Comparison of ENCODE assay signal across 9 mouse cellular contexts in genomic region chr16:31754172-31755025, GRCm38 (mm10).
A peak's percentile ranks its signal among the peaks of the same experiment; 100 is the strongest.
DNase-seq lines count a peak whose midpoint lies in the region; ATAC-seq and TF ChIP-seq lines count a peak whose summit lies in the region.
"Had no signal": no experiment of that assay in that cellular context is flagged by ENCODE, and none has a peak within 500 bp of the region (broad histone marks: within the 10 kb centered on the region; RNA-seq: fewer than 3 reads in every experiment).

No protein-coding gene starts in this region.

- no peaks in the 10 kb centered on the region for H3K4me1 ChIP-seq in forebrain, embryonic 11.5 days (replicated peaks; ENCODE audit: control insufficient read depth, insufficient read depth, low read length)
- no peaks in the 10 kb centered on the region for H3K4me1 ChIP-seq in thymus, adult 2 months (replicated peaks; ENCODE audit: control insufficient read depth, insufficient read depth, low read length)
- 0 out of 2 replicates have a peak, but pooled peaks cover 2% of the 10 kb centered on the region for H3K4me1 ChIP-seq in heart, embryonic 10.5 days
- H3K4me1 ChIP-seq: embryonic facial prominence, embryonic 13.5 days had no signal

- no peak overlapping the region for H3K4me2 ChIP-seq in forebrain, embryonic 11.5 days (ENCODE audit: low read depth, low read length, severe bottlenecking)
- H3K4me2 ChIP-seq: embryonic facial prominence, embryonic 13.5 days had no signal

- no peak for TF ChIP-seq POLR2A in thymus, adult 2 months (IDR thresholded peaks at IDR 0.05; ENCODE audit: control insufficient read depth, extremely low read depth, insufficient read depth, low read length, poor library complexity)

- H3K4me3 ChIP-seq in gastrocnemius, adult 2 months, result peak overlapping the region; percentile 28; the same call in 1 of the 2 replicates
- H3K4me3 ChIP-seq in forebrain, embryonic 11.5 days (ENCODE audit: low read depth, low read length), result no peak overlapping the region
- H3K4me3 ChIP-seq in thymus, adult 2 months (ENCODE audit: control insufficient read depth, insufficient read depth, low read length), result no peak overlapping the region
- H3K4me3 ChIP-seq in heart, embryonic 10.5 days, result no peak overlapping the region
- H3K4me3 ChIP-seq: embryonic facial prominence, embryonic 13.5 days had no signal

- ATAC-seq in forebrain, embryonic 11.5 days (replicated peaks; ENCODE audit: low FRiP score), result no peak

- H3K9me3 ChIP-seq in forebrain, embryonic 11.5 days (ENCODE audit: control insufficient read depth, low read length), result no peaks in the 10 kb centered on the region
- H3K9me3 ChIP-seq in heart, embryonic 10.5 days, result no peaks in the 10 kb centered on the region
- H3K9me3 ChIP-seq: embryonic facial prominence, embryonic 13.5 days had no signal

- TF ChIP-seq CTCF in gastrocnemius, adult 2 months (IDR thresholded peaks at IDR 0.05), result no peak
- TF ChIP-seq CTCF in thymus, adult 2 months (IDR thresholded peaks at IDR 0.05; ENCODE audit: borderline replicate concordance, control insufficient read depth, extremely low read depth, insufficient read depth, low read length, poor library complexity), result no peak

- no peaks in the 10 kb centered on the region for H3K27me3 ChIP-seq in forebrain, embryonic 11.5 days (ENCODE audit: control insufficient read depth, insufficient read depth, low read length)
- no peaks in the 10 kb centered on the region for H3K27me3 ChIP-seq in thymus, adult 2 months (ENCODE audit: control insufficient read depth, insufficient read depth, low read length)
- H3K27me3 ChIP-seq in heart, embryonic 10.5 days (ENCODE audit: insufficient read depth, poor library complexity, severe bottlenecking), result no peaks in the 10 kb centered on the region
- H3K27me3 ChIP-seq: embryonic facial prominence, embryonic 13.5 days had no signal

- peak overlapping the region; percentile 68 for H3K27ac ChIP-seq in gastrocnemius, adult 2 months
- 0 out of 2 replicates have a peak overlapping the region, but pooled peaks have one; percentile 15 for H3K27ac ChIP-seq in forebrain, embryonic 11.5 days (ENCODE audit: low read depth, low read length)
- H3K27ac ChIP-seq in thymus, adult 2 months (ENCODE audit: control insufficient read depth, insufficient read depth, low read length), result no peak overlapping the region
- H3K27ac ChIP-seq in heart, embryonic 10.5 days, result no peak overlapping the region
- H3K27ac ChIP-seq: embryonic facial prominence, embryonic 13.5 days had no signal

- intact Hi-C loops in gastrocnemius, adult 2 months (cut with DNase I), result no loop called here
- intact Hi-C loops in gastrocnemius, postnatal 14 days (cut with DNase I; ENCODE audit: low total_unique reads), result no loop called here
- intact Hi-C loops in gastrocnemius, postnatal 36 days (cut with DNase I), result loop anchor here (5.0 to 10.0 kb wide), 2 partner anchors 70 to 163 kb away; no protein-coding TSS in a partner anchor

- no peaks in the 10 kb centered on the region for H3K36me3 ChIP-seq in forebrain, embryonic 11.5 days (ENCODE audit: control insufficient read depth, insufficient read depth, low read length)
- H3K36me3 ChIP-seq in thymus, adult 2 months (ENCODE audit: control insufficient read depth, insufficient read depth, low read length), result no peaks in the 10 kb centered on the region
- H3K36me3 ChIP-seq in heart, embryonic 10.5 days, result 0 out of 2 replicates have a peak, but pooled peaks cover 2% of the 10 kb centered on the region
- H3K36me3 ChIP-seq: embryonic facial prominence, embryonic 13.5 days had no signal

- WGBS in forebrain, embryonic 11.5 days, result 77% methylated on average over 19 of the region's 19 CpGs
- 55% methylated on average over 19 of the region's 19 CpGs for WGBS in thymus, adult 2 months
- 76% methylated on average over 19 of the region's 19 CpGs for WGBS in heart, embryonic 10.5 days

- peak; percentile 43 for DNase-seq in gastrocnemius, adult 2 months
- no peak for DNase-seq in gastrocnemius, postnatal 14 days
- no peak for DNase-seq in forebrain, embryonic 11.5 days (ENCODE audit: low spot score)
- DNase-seq in layer of hippocampus, postnatal 36 days, result peak; percentile 50 to 71
- DNase-seq in right cerebral cortex, adult 2 months (ENCODE audit: low spot score in 2 of 2), result peak; percentile 60 to 71
- DNase-seq in thymus, adult 2 months, result no peak
- no peak for DNase-seq in heart, embryonic 10.5 days (ENCODE audit: low spot score)
- no peak for DNase-seq in gastrocnemius, postnatal 36 days

- H3K9ac ChIP-seq in forebrain, embryonic 11.5 days (ENCODE audit: low read length), result no peak overlapping the region
- H3K9ac ChIP-seq: embryonic facial prominence, embryonic 13.5 days had no signal

Comparison
In these comparisons a context has a peak if more than half of its experiments do, and no peak if none do; other contexts are left out.
1. DNase-seq: peak in gastrocnemius, adult 2 months (single experiment), layer of hippocampus, postnatal 36 days (2 of 2) and right cerebral cortex, adult 2 months (2 of 2); none in gastrocnemius, postnatal 14 days (single experiment), forebrain, embryonic 11.5 days (single experiment), thymus, adult 2 months (single experiment), heart, embryonic 10.5 days (single experiment) and gastrocnemius, postnatal 36 days (0 of 2).
2. H3K27ac ChIP-seq: peak in gastrocnemius, adult 2 months (single experiment) and forebrain, embryonic 11.5 days (single experiment); none in thymus, adult 2 months (single experiment) and heart, embryonic 10.5 days (single experiment).